9 mouse cellular contexts compared by ENCODE assay signal in the genomic region with DNA sequence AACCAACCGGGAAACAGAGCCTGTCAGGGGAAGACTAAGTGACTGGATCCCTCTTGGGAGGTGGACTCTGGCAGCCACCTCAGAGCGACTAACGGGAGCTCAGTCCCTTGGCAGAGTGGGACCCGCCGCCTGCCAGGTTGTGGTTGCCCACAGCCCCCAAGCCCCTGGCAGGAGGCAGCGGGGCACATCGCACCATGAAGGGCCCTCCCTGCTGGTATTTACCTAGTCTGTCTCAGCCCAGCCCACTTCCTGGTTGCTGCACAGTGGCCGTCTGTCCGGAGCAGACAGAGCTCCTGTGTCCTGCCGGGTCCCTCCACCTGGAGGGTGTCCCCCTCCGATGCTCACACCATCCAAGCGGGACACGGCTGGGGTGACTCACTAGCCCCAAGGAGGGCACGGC. TPM values are rescaled to one million over a fixed set of nuclear protein-coding genes. Genes with fewer than 3 reads are reported as not detected.
A peak's percentile ranks its signal among the peaks of the same experiment; 100 is the strongest.
DNase-seq lines count a peak whose midpoint lies in the region; ATAC-seq and TF ChIP-seq lines count a peak whose summit lies in the region.
"Had no signal": no experiment of that assay in that cellular context is flagged by ENCODE, and none has a peak within 500 bp of the region (broad histone marks: within the 10 kb centered on the region; RNA-seq: fewer than 3 reads in every experiment).

No protein-coding gene starts in this region.

- peaks cover 28% of the 10 kb centered on the region for H3K4me1 ChIP-seq in hindbrain, embryonic 12.5 days
- peaks cover 16% of the 10 kb centered on the region; the same call in 1 of the 2 replicates for H3K4me1 ChIP-seq in hindbrain, embryonic 14.5 days (replicated peaks; ENCODE audit: control insufficient read depth, insufficient read depth, low read length)
- peaks cover 5 to 41% of the 10 kb centered on the region in 2 experiments for H3K4me1 ChIP-seq in CH12.LX (ENCODE audit: control insufficient read depth in 1 of 2, insufficient read depth in 2 of 2)
- peaks cover 40% of the 10 kb centered on the region for H3K4me1 ChIP-seq in embryonic facial prominence, embryonic 12.5 days
- peaks cover 39% of the 10 kb centered on the region for H3K4me1 ChIP-seq in limb, embryonic 13.5 days
- no peaks in the 10 kb centered on the region for H3K4me1 ChIP-seq in midbrain, postnatal 0 days (ENCODE audit: insufficient read depth, low read length)

- no peak for TF ChIP-seq POLR2A in CH12.LX (IDR thresholded peaks at IDR 0.05; ENCODE audit: low read depth, low read length)

- no peaks in the 10 kb centered on the region for H3K36me3 ChIP-seq in hindbrain, embryonic 12.5 days
- no peaks in the 10 kb centered on the region for H3K36me3 ChIP-seq in hindbrain, embryonic 14.5 days (replicated peaks; ENCODE audit: control insufficient read depth, insufficient read depth)
- H3K36me3 ChIP-seq in CH12.LX (replicated peaks in 1 of 2; ENCODE audit: control insufficient read depth in 1 of 2, insufficient read depth in 1 of 2, low read length in 1 of 2) = no peaks in the 10 kb centered on the region
- no peaks in the 10 kb centered on the region for H3K36me3 ChIP-seq in embryonic facial prominence, embryonic 12.5 days
- no peaks in the 10 kb centered on the region for H3K36me3 ChIP-seq in limb, embryonic 13.5 days
- no peaks in the 10 kb centered on the region for H3K36me3 ChIP-seq in midbrain, postnatal 0 days (ENCODE audit: insufficient read depth, low read length)

- DNase-seq in hindbrain, embryonic 14.5 days (ENCODE audit: low spot score) = no peak
- DNase-seq in CH12.LX (ENCODE audit: extremely low read depth) = no peak
- DNase-seq in cerebellum, adult 11 months = no peak
- DNase-seq in midbrain, postnatal 0 days (ENCODE audit: low spot score) = no peak
- DNase-seq in gastrocnemius, postnatal 25 days = no peak

- 0 out of 2 replicates have a peak overlapping the region, but pooled peaks have one; percentile 13 for H3K4me2 ChIP-seq in hindbrain, embryonic 12.5 days (replicated peaks)
- H3K4me2 ChIP-seq in hindbrain, embryonic 14.5 days (replicated peaks) = no peak overlapping the region
- 0 out of 2 replicates have a peak overlapping the region, but pooled peaks have one; percentile 7 for H3K4me2 ChIP-seq in CH12.LX (ENCODE audit: insufficient read depth, low read depth, poor library complexity, severe bottlenecking)
- 0 out of 2 replicates have a peak overlapping the region, but pooled peaks have one; percentile 3 for H3K4me2 ChIP-seq in embryonic facial prominence, embryonic 12.5 days (replicated peaks)
- peak overlapping the region; percentile 11; the same call in 1 of the 2 replicates for H3K4me2 ChIP-seq in limb, embryonic 13.5 days (replicated peaks)
- no peak overlapping the region for H3K4me2 ChIP-seq in midbrain, postnatal 0 days (ENCODE audit: low read depth, low read length, poor library complexity, severe bottlenecking)

- no peak for TF ChIP-seq CTCF in CH12.LX (conservative IDR thresholded peaks at IDR 0.05 in 1 of 2, IDR thresholded peaks at IDR 0.05 in 1 of 2; ENCODE audit: low read depth in 2 of 2, low read length in 2 of 2)
- TF ChIP-seq CTCF in midbrain, postnatal 0 days (IDR thresholded peaks at IDR 0.05) = no peak

- dilution Hi-C loops in CH12.LX (cut with MboI; ENCODE audit: extremely low pct_ligation_motif_present, extremely low pct_unique_long_range_greater_than_20kb, low sequenced_read_pairs) = no loop called here

- H3K79me2 ChIP-seq in CH12.LX (replicated peaks; ENCODE audit: control insufficient read depth, extremely low read depth, insufficient read depth, poor library complexity, severe bottlenecking) = no peaks in the 10 kb centered on the region

- ATAC-seq in hindbrain, embryonic 12.5 days (ENCODE audit: low FRiP score) = no peak
- no peak for ATAC-seq in hindbrain, embryonic 14.5 days (ENCODE audit: low FRiP score)
- ATAC-seq in embryonic facial prominence, embryonic 12.5 days (ENCODE audit: insufficient number of reproducible peaks, insufficient read depth, low FRiP score, low TSS enrichment) = no peak
- ATAC-seq in limb, embryonic 13.5 days (ENCODE audit: low FRiP score, low read depth) = peak; percentile 37
- ATAC-seq in midbrain, postnatal 0 days (ENCODE audit: low FRiP score) = no peak

- no peaks in the 10 kb centered on the region for H3K9me3 ChIP-seq in hindbrain, embryonic 12.5 days (replicated peaks)
- H3K9me3 ChIP-seq in hindbrain, embryonic 14.5 days (ENCODE audit: control insufficient read depth, low read length) = no peaks in the 10 kb centered on the region
- H3K9me3 ChIP-seq in CH12.LX (replicated peaks; ENCODE audit: low read length) = no peaks in the 10 kb centered on the region
- no peaks in the 10 kb centered on the region for H3K9me3 ChIP-seq in embryonic facial prominence, embryonic 12.5 days
- H3K9me3 ChIP-seq in limb, embryonic 13.5 days = no peaks in the 10 kb centered on the region
- H3K9me3 ChIP-seq in midbrain, postnatal 0 days (ENCODE audit: low read length) = no peaks in the 10 kb centered on the region

- no peak for TF ChIP-seq RAD21 in CH12.LX (IDR thresholded peaks at IDR 0.05; ENCODE audit: low read depth, low read length)

- 0 out of 2 replicates have a peak overlapping the region, but pooled peaks have one; percentile 12 for H3K27ac ChIP-seq in hindbrain, embryonic 12.5 days
- H3K27ac ChIP-seq in hindbrain, embryonic 14.5 days = no peak overlapping the region
- no peak overlapping the region for H3K27ac ChIP-seq in CH12.LX (ENCODE audit: insufficient read depth, low read depth)
- H3K27ac ChIP-seq in embryonic facial prominence, embryonic 12.5 days = no peak overlapping the region
- H3K27ac ChIP-seq in limb, embryonic 13.5 days = peak overlapping the region; percentile 48
- no peak overlapping the region for H3K27ac ChIP-seq in midbrain, postnatal 0 days (ENCODE audit: low read depth, low read length)
- H3K27ac ChIP-seq: left cerebral cortex, adult 2 months had no signal

- no peak overlapping the region for H3K4me3 ChIP-seq in hindbrain, embryonic 12.5 days
- no peak overlapping the region for H3K4me3 ChIP-seq in hindbrain, embryonic 14.5 days (replicated peaks; ENCODE audit: low read length)
- peak overlapping the region in 1 of 3 experiments; percentile 22 for H3K4me3 ChIP-seq in CH12.LX (replicated peaks in 1 of 3; ENCODE audit: low read depth in 2 of 3, low read length in 2 of 3, poor library complexity in 1 of 3)
- no peak overlapping the region for H3K4me3 ChIP-seq in embryonic facial prominence, embryonic 12.5 days
- H3K4me3 ChIP-seq in limb, embryonic 13.5 days = no peak overlapping the region
- H3K4me3 ChIP-seq in midbrain, postnatal 0 days (ENCODE audit: low read depth, low read length) = no peak overlapping the region
- H3K4me3 ChIP-seq: left cerebral cortex, adult 2 months had no signal

- in situ Hi-C loops in CH12.LX (cut with MboI; ENCODE audit: low pct_ligation_motif_present, low pct_unique_long_range_greater_than_20kb, low sequenced_read_pairs) = no loop called here

- TF ChIP-seq EP300 in CH12.LX (IDR thresholded peaks at IDR 0.05; ENCODE audit: low read length) = no peak

- WGBS in hindbrain, embryonic 12.5 days = 49% methylated on average over 14 of the region's 14 CpGs
- WGBS in hindbrain, embryonic 14.5 days = 48% methylated on average over 14 of the region's 14 CpGs
- 30% methylated on average over 14 of the region's 14 CpGs for WGBS in embryonic facial prominence, embryonic 12.5 days
- 38% methylated on average over 14 of the region's 14 CpGs for WGBS in limb, embryonic 13.5 days
- WGBS in midbrain, postnatal 0 days = 31% methylated on average over 14 of the region's 14 CpGs

- H3K27me3 ChIP-seq in hindbrain, embryonic 12.5 days = peaks cover 31% of the 10 kb centered on the region
- H3K27me3 ChIP-seq in hindbrain, embryonic 14.5 days (ENCODE audit: control insufficient read depth, insufficient read depth, low read length) = peaks cover 8% of the 10 kb centered on the region
- no peaks in the 10 kb centered on the region for H3K27me3 ChIP-seq in CH12.LX (replicated peaks)
- peaks cover 23% of the 10 kb centered on the region for H3K27me3 ChIP-seq in embryonic facial prominence, embryonic 12.5 days
- peaks cover 15% of the 10 kb centered on the region for H3K27me3 ChIP-seq in limb, embryonic 13.5 days
- H3K27me3 ChIP-seq in midbrain, postnatal 0 days (ENCODE audit: insufficient read depth, low read length) = no peaks in the 10 kb centered on the region; the same call in none of the 2 replicates

- H3K9ac ChIP-seq in hindbrain, embryonic 12.5 days = peak overlapping the region; percentile 25; the same call in 1 of the 2 replicates
- no peak overlapping the region for H3K9ac ChIP-seq in hindbrain, embryonic 14.5 days
- H3K9ac ChIP-seq in CH12.LX (ENCODE audit: insufficient read depth, low read depth) = no peak overlapping the region
- no peak overlapping the region for H3K9ac ChIP-seq in embryonic facial prominence, embryonic 12.5 days
- no peak overlapping the region for H3K9ac ChIP-seq in limb, embryonic 13.5 days
- no peak overlapping the region for H3K9ac ChIP-seq in midbrain, postnatal 0 days (replicated peaks; ENCODE audit: low read length, poor library complexity, severe bottlenecking)

RNA-seq across cellular contexts. Expression of a gene that starts 7.2 kb away (rescaled TPM):
- polyA plus RNA-seq in hindbrain, embryonic 12.5 days (2016; fragmentation: Nextera tagmentation; extraction: Ambion mirVana) = 1.3 and 1.5 TPM in 2 replicates
- 1.1 and 1.4 TPM in 2 replicates for polyA plus RNA-seq in hindbrain, embryonic 14.5 days (2014; fragmentation: Nextera tagmentation; extraction: Ambion mirVana)
- total RNA-seq in CH12.LX (2012; rRNA removed) = 0.13 TPM in 1 of 2 replicates, not detected in the other
- total RNA-seq in CH12.LX (2014; rRNA removed) = not detected in 2 replicates
- polyA plus RNA-seq in CH12.LX (2012; ENCODE audit: insufficient read length, low read depth) = 0.22 and 0.24 TPM in 2 replicates
- 3.2 and 3.5 TPM in 2 replicates for polyA plus RNA-seq in embryonic facial prominence, embryonic 12.5 days (2016; fragmentation: Nextera tagmentation; extraction: Ambion mirVana)
- 8.4 and 11.8 TPM in 2 replicates for polyA plus RNA-seq in limb, embryonic 13.5 days (2015; fragmentation: Nextera tagmentation; extraction: Ambion mirVana)
- 1.2 and 3.4 TPM in 2 replicates for total RNA-seq in midbrain, postnatal 0 days (2014; rRNA removed)
- polyA plus RNA-seq in midbrain, postnatal 0 days (2015; fragmentation: Nextera tagmentation; extraction: Ambion mirVana) = 0.88 and 1.4 TPM in 2 replicates
- total RNA-seq in gastrocnemius, postnatal 25 days (2021) = 1 to 10 TPM; 1.6 to 2.7 TPM

RNA-seq across cellular contexts. Expression of a gene that starts 39.8 kb away (rescaled TPM):
- polyA plus RNA-seq in hindbrain, embryonic 12.5 days (2016; fragmentation: Nextera tagmentation; extraction: Ambion mirVana) = 60.5 and 63.3 TPM in 2 replicates
- polyA plus RNA-seq in hindbrain, embryonic 14.5 days (2014; fragmentation: Nextera tagmentation; extraction: Ambion mirVana) = 33.7 and 38.9 TPM in 2 replicates
- total RNA-seq in CH12.LX (2012; rRNA removed) = 25.5 and 28.3 TPM in 2 replicates
- 23.6 and 23.8 TPM in 2 replicates for total RNA-seq in CH12.LX (2014; rRNA removed)
- 90.4 and 98.4 TPM in 2 replicates for polyA plus RNA-seq in CH12.LX (2012; ENCODE audit: insufficient read length, low read depth)
- polyA plus RNA-seq in embryonic facial prominence, embryonic 12.5 days (2016; fragmentation: Nextera tagmentation; extraction: Ambion mirVana) = 63.0 and 64.5 TPM in 2 replicates
- polyA plus RNA-seq in limb, embryonic 13.5 days (2015; fragmentation: Nextera tagmentation; extraction: Ambion mirVana) = 95.1 and 97.0 TPM in 2 replicates
- total RNA-seq in midbrain, postnatal 0 days (2014; rRNA removed) = 27.0 and 42.1 TPM in 2 replicates
- 32.6 and 35.3 TPM in 2 replicates for polyA plus RNA-seq in midbrain, postnatal 0 days (2015; fragmentation: Nextera tagmentation; extraction: Ambion mirVana)
- 1 to 10 TPM; 9.0 to 10.0 TPM for total RNA-seq in gastrocnemius, postnatal 25 days (2021)

RNA-seq across cellular contexts. Expression of a gene that starts 56.6 kb away (rescaled TPM):
- polyA plus RNA-seq in hindbrain, embryonic 12.5 days (2016; fragmentation: Nextera tagmentation; extraction: Ambion mirVana) = 19.6 and 21.1 TPM in 2 replicates
- polyA plus RNA-seq in hindbrain, embryonic 14.5 days (2014; fragmentation: Nextera tagmentation; extraction: Ambion mirVana) = 10.6 and 15.4 TPM in 2 replicates
- total RNA-seq in CH12.LX (2012; rRNA removed) (6.7 and 9.1 TPM in 2 replicates), CH12.LX (2014; rRNA removed) (4.3 and 4.9 TPM in 2 replicates)
- polyA plus RNA-seq in CH12.LX (2012; ENCODE audit: insufficient read length, low read depth) = 11.6 and 15.3 TPM in 2 replicates
- 18.8 and 21.7 TPM in 2 replicates for polyA plus RNA-seq in embryonic facial prominence, embryonic 12.5 days (2016; fragmentation: Nextera tagmentation; extraction: Ambion mirVana)
- polyA plus RNA-seq in limb, embryonic 13.5 days (2015; fragmentation: Nextera tagmentation; extraction: Ambion mirVana) = 19.4 and 23.3 TPM in 2 replicates
- 10.9 and 11.2 TPM in 2 replicates for total RNA-seq in midbrain, postnatal 0 days (2014; rRNA removed)
- polyA plus RNA-seq in midbrain, postnatal 0 days (2015; fragmentation: Nextera tagmentation; extraction: Ambion mirVana) = 12.6 and 14.4 TPM in 2 replicates
- total RNA-seq in gastrocnemius, postnatal 25 days (2021) = 1 to 10 TPM; 2.3 to 2.8 TPM

Comparison
In these comparisons a context has a peak if more than half of its experiments do, and no peak if none do; other contexts are left out.
1. H3K27ac ChIP-seq: peak in hindbrain, embryonic 12.5 days (single experiment) and limb, embryonic 13.5 days (single experiment); none in hindbrain, embryonic 14.5 days (single experiment), CH12.LX (single experiment), embryonic facial prominence, embryonic 12.5 days (single experiment) and midbrain, postnatal 0 days (single experiment).
2. H3K4me2 ChIP-seq: peak in hindbrain, embryonic 12.5 days (single experiment), CH12.LX (single experiment), embryonic facial prominence, embryonic 12.5 days (single experiment) and limb, embryonic 13.5 days (single experiment); none in hindbrain, embryonic 14.5 days (single experiment) and midbrain, postnatal 0 days (single experiment).